Mouse (Mus musculus) neutrophil, adult 65 days (primary cell): ENCODE measurements around the gene Arhgap45. TPM values are rescaled to one million over a fixed set of nuclear protein-coding genes. Genes with fewer than 3 reads are reported as not detected.

Experiments
- total RNA-seq: library from RNA; stranded (reverse); gene quantifications from 2 replicates; pipeline ENCODE4 v1.2.4, GENCODE M21; 2023

Gene Arhgap45
- 445 and 546 TPM in 2 replicates for total RNA-seq

DNA sequence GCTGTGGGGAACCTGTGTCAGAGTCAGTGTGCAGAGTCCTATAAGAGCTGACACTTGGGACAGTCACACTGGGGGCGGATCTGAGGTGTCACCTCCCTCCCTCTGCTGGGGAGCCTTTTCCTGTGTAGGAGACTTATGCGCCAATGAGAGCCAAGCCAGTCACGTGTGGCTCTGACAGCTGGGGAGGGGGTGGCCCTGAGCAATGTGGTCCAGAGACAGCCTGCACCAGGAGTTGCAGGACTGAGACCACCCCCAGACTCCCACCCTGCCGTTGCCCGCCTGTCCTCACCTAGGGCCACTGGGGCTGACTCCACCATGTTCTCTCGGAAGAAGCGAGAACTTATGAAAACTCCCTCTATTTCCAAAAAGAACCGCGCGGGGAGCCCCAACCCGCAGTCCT is at the start of gene Arhgap45:
Gene Arhgap45, plus strand, starts transcription at position 143 of the 400 bp plus-strand sequence.

GRCm38 (mm10) chr10:79970415-79971182 is 45.9 kb upstream of the Arhgap45 start, which contains the start of gene Grin3b:
TSS of gene Grin3b (plus strand) at chr10:79970715.

DNA sequence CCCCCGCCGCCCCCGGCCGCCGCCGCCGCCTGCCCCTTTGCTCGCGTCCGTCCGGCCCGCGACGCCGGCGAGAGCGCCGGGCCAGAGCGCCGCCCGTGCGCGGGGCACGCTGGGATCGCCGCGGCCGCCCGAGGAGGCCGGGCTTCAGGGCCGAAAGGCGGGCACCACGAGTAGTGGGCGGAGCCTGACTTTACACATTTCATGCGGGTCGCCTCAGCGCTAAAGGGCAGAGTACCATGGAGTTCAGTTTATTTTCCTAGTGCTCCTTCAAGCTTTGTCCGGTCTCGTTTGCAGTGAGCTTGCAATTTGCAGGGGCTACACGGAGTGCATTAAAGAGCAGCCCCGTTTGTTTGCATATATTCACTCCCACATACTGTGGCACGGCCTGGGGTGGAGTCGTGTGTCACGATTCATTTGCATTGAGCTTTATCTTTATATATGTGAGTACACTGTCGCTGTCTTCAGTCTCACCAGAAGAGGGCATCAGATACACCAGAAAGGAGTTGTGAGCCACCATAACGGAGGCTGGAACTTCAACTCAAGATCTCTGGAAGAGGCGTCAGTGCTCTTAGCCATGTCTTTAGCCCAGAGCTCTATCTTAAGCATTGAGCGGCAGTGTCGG is 32.1 kb upstream of the Arhgap45 start, which contains the start of gene Tmem259:
Gene Tmem259, minus strand, starts transcription at position 136 of the 622 bp plus-strand sequence.

GRCm38 (mm10) chr10:79988506-79989271 is 27.8 kb upstream of the Arhgap45 start, which contains the start of gene Cnn2:
TSS of gene Cnn2 (plus strand) at chr10:79988584.

GRCm38 (mm10) chr10:79996272-79997033 is 20.0 kb upstream of the Arhgap45 start, which contains the start of gene Abca7:
TSS of gene Abca7 (plus strand) at chr10:79996494.

DNA sequence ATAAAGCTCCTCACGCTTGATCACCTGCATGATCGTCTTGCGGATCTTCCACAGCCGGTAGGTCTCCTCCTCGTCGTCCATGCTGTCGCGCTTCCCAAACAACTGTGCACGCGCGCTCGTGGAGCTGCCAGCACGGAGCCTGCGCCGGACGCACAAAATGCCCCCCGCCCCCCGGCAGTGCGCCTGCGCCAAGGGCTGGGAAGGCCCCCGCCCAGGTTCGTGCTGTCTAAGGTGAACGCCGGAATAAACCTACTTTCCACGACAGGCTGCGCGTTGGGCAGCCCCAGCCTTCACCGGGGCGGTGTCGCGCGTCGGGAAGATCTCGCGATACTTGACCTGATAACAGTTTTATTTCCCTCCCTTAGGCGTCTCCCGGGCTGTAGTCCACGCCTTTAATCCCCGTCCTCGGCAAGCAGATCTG is 23.1 kb downstream of the Arhgap45 start, which contains the start of gene Polr2e:
Gene Polr2e, minus strand, starts transcription at position 237 of the 421 bp plus-strand sequence.

GRCm38 (mm10) chr10:80047041-80047565 is 30.6 kb downstream of the Arhgap45 start, which contains the start of gene Gpx4:
TSS of gene Gpx4 (plus strand) at chr10:80047166.

Other genes with a start within 250 kb of the Arhgap45 start
- gene Rnf126, start 249.7 kb upstream of the Arhgap45 start, total RNA-seq: 18.7 and 24.0 TPM in 2 replicates
- 3.4 and 5.5 TPM in 2 replicates for gene Fstl3, start 239.4 kb upstream of the Arhgap45 start, total RNA-seq
- gene Prss57, start 225.7 kb upstream of the Arhgap45 start, total RNA-seq: 15.8 and 16.6 TPM in 2 replicates
- gene Palm, start 223.1 kb upstream of the Arhgap45 start, total RNA-seq: 104 and 146 TPM in 2 replicates
- 0.60 and 1.1 TPM in 2 replicates for gene Misp, start 195.7 kb upstream of the Arhgap45 start, total RNA-seq
- gene Ptbp1, start 162.2 kb upstream of the Arhgap45 start, total RNA-seq: 224 and 230 TPM in 2 replicates
- 374 and 461 TPM in 2 replicates for gene Prtn3, start 142.2 kb upstream of the Arhgap45 start, total RNA-seq
- gene Plppr3, start 142.0 kb upstream of the Arhgap45 start, total RNA-seq: 21.5 and 22.3 TPM in 2 replicates
- 409 and 433 TPM in 2 replicates for gene Elane, start 130.4 kb upstream of the Arhgap45 start, total RNA-seq
- not detected in 2 replicates for gene Cfd, start 125.8 kb upstream of the Arhgap45 start, total RNA-seq
- 38.8 and 45.7 TPM in 2 replicates for gene Med16, start 107.7 kb upstream of the Arhgap45 start, total RNA-seq
- not detected in 2 replicates for gene Gm26602, start 105.8 kb upstream of the Arhgap45 start, total RNA-seq
- gene Kiss1r, start 99.7 kb upstream of the Arhgap45 start, total RNA-seq: 5.0 and 5.7 TPM in 2 replicates
- 563 and 732 TPM in 2 replicates for gene R3hdm4, start 95.4 kb upstream of the Arhgap45 start, total RNA-seq
- gene Arid3a, start 89.6 kb upstream of the Arhgap45 start, total RNA-seq: 203 and 226 TPM in 2 replicates
- gene Wdr18, start 56.5 kb upstream of the Arhgap45 start, total RNA-seq: 13.5 and 19.5 TPM in 2 replicates
- 0.16 and 0.19 TPM in 2 replicates for gene Grin3b, start 45.9 kb upstream of the Arhgap45 start, total RNA-seq
- 65.1 and 75.1 TPM in 2 replicates for gene Tmem259, start 32.3 kb upstream of the Arhgap45 start, total RNA-seq
- 381 and 568 TPM in 2 replicates for gene Cnn2, start 28.1 kb upstream of the Arhgap45 start, total RNA-seq
- 105 and 153 TPM in 2 replicates for gene Abca7, start 20.2 kb upstream of the Arhgap45 start, total RNA-seq
- gene Polr2e, start 23.1 kb downstream of the Arhgap45 start, total RNA-seq: 31.6 and 36.0 TPM in 2 replicates
- 228 and 229 TPM in 2 replicates for gene Gpx4, start 30.5 kb downstream of the Arhgap45 start, total RNA-seq
- 164 and 210 TPM in 2 replicates for gene Sbno2, start 88.9 kb downstream of the Arhgap45 start, total RNA-seq
- gene Stk11, start 99.2 kb downstream of the Arhgap45 start, total RNA-seq: 193 and 249 TPM in 2 replicates
- 81.5 and 92.7 TPM in 2 replicates for gene Atp5d, start 122.0 kb downstream of the Arhgap45 start, total RNA-seq
- 0.61 and 1.3 TPM in 2 replicates for gene Cbarp, start 124.2 kb downstream of the Arhgap45 start, total RNA-seq
- gene Midn, start 131.6 kb downstream of the Arhgap45 start, total RNA-seq: 220 and 226 TPM in 2 replicates
- gene Cirbp, start 149.3 kb downstream of the Arhgap45 start, total RNA-seq: 41.2 and 65.3 TPM in 2 replicates
- gene 1600002K03Rik, start 156.3 kb downstream of the Arhgap45 start, total RNA-seq: 1.8 and 2.7 TPM in 2 replicates
- gene Efna2, start 162.8 kb downstream of the Arhgap45 start, total RNA-seq: not detected in 2 replicates
- gene Mum1, start 209.8 kb downstream of the Arhgap45 start, total RNA-seq: 20.6 and 22.3 TPM in 2 replicates
- gene Ndufs7, start 232.5 kb downstream of the Arhgap45 start, total RNA-seq: 44.9 and 49.8 TPM in 2 replicates
- 4.0 and 4.8 TPM in 2 replicates for gene Gamt, start 244.4 kb downstream of the Arhgap45 start, total RNA-seq
- 71.8 and 72.5 TPM in 2 replicates for gene Dazap1, start 244.8 kb downstream of the Arhgap45 start, total RNA-seq